Mouse (Mus musculus) liver, adult 2 months (tissue): ENCODE measurements around the gene Hist1h2bn.
A peak's percentile ranks its signal among the peaks of the same experiment; 100 is the strongest.
"Not testable (repeated sequence)": the region's sequence is repeated elsewhere in the genome, so short reads cannot be mapped to it uniquely, and the experiment has no call there.

ENCODE experiments used
- CTCF ChIP-seq: fragments of 200-500 bp; IDR thresholded peaks from 2 replicates; pipeline ENCODE4 v1.5.1; 2011; ENCODE audit warnings: low read depth, low read length, control low read depth
- POLR2A ChIP-seq: fragments of 200-500 bp; IDR thresholded peaks from 2 replicates; pipeline ENCODE4 v1.6.1; 2011; ENCODE audit warnings: low read length, control low read depth; ENCODE audit not compliant: insufficient read depth; ENCODE audit errors: extremely low read depth

DNA sequence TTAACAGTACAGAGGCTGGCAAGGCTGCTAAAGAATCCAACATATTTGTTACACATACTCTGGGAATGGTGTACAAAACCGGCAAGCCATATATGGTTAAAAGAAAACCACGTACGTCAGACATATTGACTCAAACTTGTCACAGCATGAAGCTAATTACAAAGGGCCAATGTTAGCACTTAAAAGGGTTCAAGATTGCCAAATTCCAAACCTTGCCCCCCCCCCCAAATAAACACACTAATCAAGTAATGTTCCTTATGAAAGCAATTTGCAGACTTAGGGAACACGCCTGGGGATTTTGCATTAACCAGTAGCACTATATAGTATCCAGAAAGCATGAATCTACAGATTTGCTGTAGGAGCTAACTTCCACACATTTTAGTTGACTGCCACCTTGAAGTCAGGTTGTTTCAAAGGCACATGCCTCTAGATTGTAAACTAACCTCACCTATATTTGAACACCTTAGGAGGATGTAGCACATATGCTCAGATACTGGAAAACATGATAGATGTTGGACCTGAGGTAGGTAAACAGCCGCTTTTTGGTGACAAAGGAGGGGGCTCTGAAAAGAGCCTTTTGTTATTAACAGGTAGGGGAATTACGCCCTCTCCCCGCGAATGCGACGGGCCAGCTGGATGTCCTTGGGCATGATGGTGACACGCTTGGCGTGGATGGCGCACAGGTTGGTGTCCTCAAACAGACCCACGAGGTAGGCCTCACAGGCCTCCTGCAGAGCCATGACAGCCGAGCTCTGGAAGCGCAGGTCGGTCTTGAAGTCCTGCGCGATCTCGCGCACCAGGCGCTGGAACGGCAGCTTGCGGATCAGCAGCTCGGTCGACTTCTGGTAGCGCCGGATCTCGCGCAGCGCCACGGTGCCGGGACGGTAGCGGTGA is 28.7 kb downstream of the Hist1h2bn start:
- TF ChIP-seq POLR2A = 0 out of 2 replicates have a peak, but pooled peaks have one; percentile 42
- TF ChIP-seq CTCF = not testable (repeated sequence)
